Mouse (Mus musculus): Measurements from ENCODE around the gene Psmd9. TPM values are rescaled to one million over a fixed set of nuclear protein-coding genes. Genes with fewer than 3 reads are reported as not detected.

Psmd9 gene
- polyA plus RNA-seq, 1 experiment: 28.4 TPM

DNA sequence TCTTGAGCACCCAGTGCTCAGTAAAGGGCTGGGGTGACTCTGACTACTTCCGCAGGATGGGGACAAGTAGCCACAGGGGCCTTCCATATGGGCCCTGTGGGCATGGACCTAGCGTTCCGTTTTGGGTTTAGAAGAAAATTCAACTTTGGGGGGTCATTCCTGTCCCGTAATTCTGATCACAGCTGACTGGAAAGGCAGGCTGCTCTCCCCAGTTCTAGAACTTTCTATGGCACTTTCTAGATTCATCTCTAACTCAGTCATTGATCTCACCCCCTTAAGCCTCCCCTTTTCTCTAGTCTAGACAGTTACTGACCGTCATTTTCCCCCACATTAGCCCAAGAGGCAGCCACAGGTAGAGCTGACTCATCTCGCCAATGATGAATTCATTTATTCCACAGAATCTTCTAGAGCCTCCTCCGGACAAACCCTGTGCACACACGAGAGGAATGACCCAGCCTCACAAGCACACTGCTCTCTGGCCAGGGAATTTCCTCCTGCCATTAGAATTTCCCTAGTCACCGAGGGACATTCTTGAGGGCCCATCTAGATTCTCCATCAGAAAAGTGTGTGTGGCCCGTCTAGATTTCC, 39.9 kb upstream of the Psmd9 start:
- TF ChIP-seq CTCF (IDR thresholded peaks at IDR 0.05; ENCODE audit: borderline replicate concordance, insufficient read depth, low read depth, low read length) (no peak), POLR2A (IDR thresholded peaks at IDR 0.05; ENCODE audit: borderline replicate concordance, insufficient read depth, low read length) (no peak)
- DNase-seq: no peak
- WGBS: 85% methylated on average over 10 of the region's 10 CpGs
- Histone ChIP-seq H3K27ac (ENCODE audit: insufficient read depth, low read length) (no peak overlapping the region), H3K4me3 (replicated peaks; ENCODE audit: insufficient read depth, low read depth, low read length) (no peak overlapping the region), H3K4me1 (ENCODE audit: control insufficient read depth, insufficient read depth, low read length) (peaks cover 2% of the 10 kb centered on the region; the same call in 1 of the 2 replicates), H3K27me3 (ENCODE audit: control insufficient read depth, insufficient read depth, low read length) (no peaks in the 10 kb centered on the region)

DNA sequence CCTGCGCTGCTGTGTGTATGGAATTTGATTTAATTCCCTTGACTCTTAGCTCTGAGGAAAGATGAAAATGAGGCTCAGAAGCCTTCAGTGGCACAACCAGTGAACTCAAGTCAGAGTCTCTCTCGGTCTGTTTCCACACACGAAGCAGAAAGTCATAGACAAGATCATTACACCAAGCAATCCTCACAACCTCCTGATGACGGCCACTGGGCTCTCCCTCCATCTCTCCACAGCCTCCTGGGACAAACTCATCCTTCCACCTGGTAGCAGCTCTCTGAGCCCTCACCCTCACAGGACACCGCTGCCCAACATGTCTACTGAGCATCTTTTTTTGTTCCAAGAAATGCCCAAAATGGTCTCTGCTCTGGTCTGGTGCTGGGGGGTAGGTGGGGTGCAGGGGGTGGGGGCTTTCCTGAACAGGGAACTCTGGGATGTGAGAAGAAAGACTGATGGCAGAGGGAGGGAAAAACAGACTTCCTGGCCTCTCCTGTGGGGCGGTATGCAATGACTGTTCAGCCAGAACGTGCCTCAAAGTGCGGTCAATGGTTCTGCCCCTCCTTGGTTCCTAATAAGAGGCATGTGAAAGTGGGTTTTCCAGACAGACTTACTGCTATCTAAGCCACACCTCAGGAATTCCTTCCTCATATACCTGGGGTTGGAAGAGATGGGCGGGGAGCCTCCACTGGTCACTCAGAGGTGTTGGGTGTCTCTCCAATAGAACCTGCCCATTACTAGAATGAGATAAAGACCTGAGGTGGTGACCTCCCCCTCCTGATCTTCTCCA, 39.0 kb upstream of the Psmd9 start:
- no peak overlapping the region for H3K4me3 ChIP-seq (replicated peaks; ENCODE audit: insufficient read depth, low read depth, low read length)
- H3K27ac ChIP-seq (ENCODE audit: insufficient read depth, low read length): no peak overlapping the region
- 95% methylated on average over 9 of the region's 9 CpGs for WGBS
- TF ChIP-seq CTCF (IDR thresholded peaks at IDR 0.05; ENCODE audit: borderline replicate concordance, insufficient read depth, low read depth, low read length): no peak
- no peak for TF ChIP-seq POLR2A (IDR thresholded peaks at IDR 0.05; ENCODE audit: borderline replicate concordance, insufficient read depth, low read length)
- peaks cover 8% of the 10 kb centered on the region; the same call in 1 of the 2 replicates for H3K4me1 ChIP-seq (ENCODE audit: control insufficient read depth, insufficient read depth, low read length)
- DNase-seq: no peak
- H3K27me3 ChIP-seq (ENCODE audit: control insufficient read depth, insufficient read depth, low read length): no peaks in the 10 kb centered on the region

DNA sequence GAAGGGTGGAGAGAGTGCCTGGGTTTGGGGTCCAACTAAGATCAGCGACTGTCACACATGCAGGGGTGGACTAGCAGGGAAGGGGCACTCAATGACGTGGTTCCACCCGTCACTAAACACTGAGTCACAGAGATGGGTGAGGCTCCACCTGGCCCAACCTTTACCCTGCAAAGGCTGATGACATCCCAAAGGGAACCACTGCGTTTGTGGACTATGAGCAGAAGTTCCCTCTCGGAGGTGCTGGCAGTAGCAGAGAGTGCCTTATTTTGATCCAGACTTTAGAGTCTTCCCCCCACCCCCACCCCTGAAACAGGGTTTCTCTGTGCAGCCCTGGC, 38.4 kb upstream of the Psmd9 start:
- WGBS: 88% methylated on average over 5 of the region's 5 CpGs
- Histone ChIP-seq H3K27ac (ENCODE audit: insufficient read depth, low read length) (no peak overlapping the region), H3K27me3 (ENCODE audit: control insufficient read depth, insufficient read depth, low read length) (no peaks in the 10 kb centered on the region), H3K4me3 (replicated peaks; ENCODE audit: insufficient read depth, low read depth, low read length) (no peak overlapping the region), H3K4me1 (ENCODE audit: control insufficient read depth, insufficient read depth, low read length) (peaks cover 13% of the 10 kb centered on the region)
- no peak for DNase-seq
- TF ChIP-seq CTCF (IDR thresholded peaks at IDR 0.05; ENCODE audit: borderline replicate concordance, insufficient read depth, low read depth, low read length) (no peak), POLR2A (IDR thresholded peaks at IDR 0.05; ENCODE audit: borderline replicate concordance, insufficient read depth, low read length) (no peak)

DNA sequence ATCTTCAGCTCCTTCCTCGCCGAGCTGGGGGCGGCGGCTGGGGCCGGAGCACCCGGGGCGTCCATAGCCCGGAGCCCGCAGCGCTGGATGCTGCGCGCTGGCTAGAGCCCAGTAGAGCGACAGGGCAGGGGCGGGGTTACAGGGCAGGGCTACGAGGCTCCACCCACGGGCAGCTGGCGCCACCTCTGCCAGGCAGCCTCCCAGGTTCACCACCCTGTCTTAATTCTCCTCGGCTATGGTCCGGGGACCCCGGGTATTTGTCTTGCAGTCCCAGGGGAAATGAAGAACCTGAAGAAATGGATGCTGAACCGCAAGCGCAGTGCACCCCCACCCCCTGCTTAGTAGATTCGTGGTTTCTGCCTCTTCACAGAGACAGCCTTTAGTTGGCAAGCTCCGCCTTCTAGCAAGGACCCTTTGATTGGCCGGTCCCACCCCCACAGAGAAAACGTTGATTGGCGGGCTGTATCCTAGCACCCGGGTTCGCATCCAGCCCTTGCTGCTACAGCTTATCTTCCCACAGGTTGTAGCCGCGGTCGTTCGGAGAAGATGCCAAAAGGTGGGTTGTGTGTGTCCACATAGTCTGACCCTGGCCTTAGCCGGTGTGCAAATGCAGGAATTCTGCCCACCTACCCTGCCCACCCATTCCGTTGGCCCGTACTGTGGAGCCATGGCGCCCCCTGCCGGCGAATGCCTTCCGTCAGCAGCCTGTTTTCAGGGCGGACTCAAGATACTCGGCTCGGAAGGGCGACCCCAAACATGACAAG, 36.7 kb upstream of the Psmd9 start, which contains the start of gene Rhof:
Rhof (minus strand) TSS at position 385 of the 764 bp plus-strand sequence.
- Histone ChIP-seq H3K4me3 (replicated peaks; ENCODE audit: insufficient read depth, low read depth, low read length) (peak within 1 kb of the TSS; percentile 71), H3K27ac (ENCODE audit: insufficient read depth, low read length) (peak within 1 kb of the TSS; percentile 9; the same call in 1 of the 2 replicates), H3K27me3 (ENCODE audit: control insufficient read depth, insufficient read depth, low read length) (no peaks in the 10 kb centered on the region), H3K4me1 (ENCODE audit: control insufficient read depth, insufficient read depth, low read length) (peaks cover 29% of the 10 kb centered on the region)
- WGBS: under 1% methylated on average over 44 of the region's 44 CpGs
- peak; percentile 90 for TF ChIP-seq CTCF (IDR thresholded peaks at IDR 0.05; ENCODE audit: borderline replicate concordance, insufficient read depth, low read depth, low read length)
- peak; percentile 39; the same call in 1 of the 2 replicates for TF ChIP-seq POLR2A (IDR thresholded peaks at IDR 0.05; ENCODE audit: borderline replicate concordance, insufficient read depth, low read length)
- DNase-seq: peak; percentile 81 to 88

DNA sequence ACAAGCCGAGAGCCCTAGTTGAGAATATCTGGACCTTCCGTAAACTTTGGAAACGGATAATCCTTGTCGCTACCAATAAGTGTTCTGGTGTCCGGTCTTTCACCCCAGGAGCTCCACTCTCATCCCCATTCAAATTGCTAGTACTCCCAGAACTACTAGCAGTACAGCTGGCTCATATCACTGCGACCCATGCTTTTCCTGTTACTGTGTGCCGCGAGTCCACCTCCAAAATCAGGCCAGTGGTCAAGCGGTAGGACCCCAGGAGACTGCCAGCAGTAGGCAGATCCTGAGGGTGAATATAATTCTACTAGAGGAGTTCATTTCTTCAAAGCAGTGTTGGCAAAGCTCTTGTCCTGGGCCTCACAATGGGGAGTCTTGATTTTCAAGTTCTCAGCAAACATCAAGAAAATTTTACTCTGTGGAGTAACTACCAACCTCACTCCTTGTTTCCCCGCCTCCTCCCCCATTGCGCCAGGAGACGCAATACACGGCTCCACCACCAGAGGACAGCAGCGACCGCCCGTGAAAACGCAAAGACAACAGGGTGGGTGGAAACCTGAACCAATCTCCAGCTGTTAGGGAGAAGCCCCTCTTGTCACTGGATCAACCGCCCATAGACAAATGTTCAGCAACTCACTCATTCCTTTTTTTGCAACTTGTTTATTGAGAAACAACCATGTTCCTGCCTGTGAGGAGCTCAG, 36.0 kb upstream of the Psmd9 start:
- H3K27ac ChIP-seq (ENCODE audit: insufficient read depth, low read length): no peak overlapping the region
- 9% methylated on average over 18 of the region's 18 CpGs for WGBS
- DNase-seq: peak; percentile 83 to 93
- H3K4me1 ChIP-seq (ENCODE audit: control insufficient read depth, insufficient read depth, low read length): peaks cover 30% of the 10 kb centered on the region
- no peaks in the 10 kb centered on the region for H3K27me3 ChIP-seq (ENCODE audit: control insufficient read depth, insufficient read depth, low read length)
- TF ChIP-seq POLR2A (IDR thresholded peaks at IDR 0.05; ENCODE audit: borderline replicate concordance, insufficient read depth, low read length) (0 out of 2 replicates have a peak, but pooled peaks have one; percentile 9), CTCF (IDR thresholded peaks at IDR 0.05; ENCODE audit: borderline replicate concordance, insufficient read depth, low read depth, low read length) (peak; percentile 95)
- peak overlapping the region; percentile 71 for H3K4me3 ChIP-seq (replicated peaks; ENCODE audit: insufficient read depth, low read depth, low read length)

DNA sequence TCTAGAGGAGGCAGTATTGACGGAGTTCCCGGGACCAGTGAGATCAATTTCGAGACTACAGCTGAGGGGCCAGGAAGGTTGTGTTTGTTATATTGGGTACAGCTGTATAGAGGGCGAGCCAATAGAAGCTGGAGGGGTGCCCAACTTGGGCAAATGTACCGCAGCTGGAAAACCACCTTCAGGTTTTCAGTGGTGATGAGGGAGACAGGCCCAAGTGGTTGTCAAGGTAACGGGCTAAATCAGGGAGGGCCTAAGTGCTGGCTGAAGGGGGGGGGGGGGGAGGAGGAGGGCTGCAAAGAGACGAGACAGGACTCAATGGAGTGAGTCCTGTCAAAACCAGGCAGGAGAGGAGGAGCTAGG, 35.4 kb upstream of the Psmd9 start:
- no peaks in the 10 kb centered on the region for H3K27me3 ChIP-seq (ENCODE audit: control insufficient read depth, insufficient read depth, low read length)
- H3K27ac ChIP-seq (ENCODE audit: insufficient read depth, low read length): no peak overlapping the region
- TF ChIP-seq CTCF (IDR thresholded peaks at IDR 0.05; ENCODE audit: borderline replicate concordance, insufficient read depth, low read depth, low read length): no peak
- no peak for TF ChIP-seq POLR2A (IDR thresholded peaks at IDR 0.05; ENCODE audit: borderline replicate concordance, insufficient read depth, low read length)
- peaks cover 30% of the 10 kb centered on the region for H3K4me1 ChIP-seq (ENCODE audit: control insufficient read depth, insufficient read depth, low read length)
- no peak overlapping the region for H3K4me3 ChIP-seq (replicated peaks; ENCODE audit: insufficient read depth, low read depth, low read length)
- 25% methylated on average over 7 of the region's 7 CpGs for WGBS
- DNase-seq: no peak

DNA sequence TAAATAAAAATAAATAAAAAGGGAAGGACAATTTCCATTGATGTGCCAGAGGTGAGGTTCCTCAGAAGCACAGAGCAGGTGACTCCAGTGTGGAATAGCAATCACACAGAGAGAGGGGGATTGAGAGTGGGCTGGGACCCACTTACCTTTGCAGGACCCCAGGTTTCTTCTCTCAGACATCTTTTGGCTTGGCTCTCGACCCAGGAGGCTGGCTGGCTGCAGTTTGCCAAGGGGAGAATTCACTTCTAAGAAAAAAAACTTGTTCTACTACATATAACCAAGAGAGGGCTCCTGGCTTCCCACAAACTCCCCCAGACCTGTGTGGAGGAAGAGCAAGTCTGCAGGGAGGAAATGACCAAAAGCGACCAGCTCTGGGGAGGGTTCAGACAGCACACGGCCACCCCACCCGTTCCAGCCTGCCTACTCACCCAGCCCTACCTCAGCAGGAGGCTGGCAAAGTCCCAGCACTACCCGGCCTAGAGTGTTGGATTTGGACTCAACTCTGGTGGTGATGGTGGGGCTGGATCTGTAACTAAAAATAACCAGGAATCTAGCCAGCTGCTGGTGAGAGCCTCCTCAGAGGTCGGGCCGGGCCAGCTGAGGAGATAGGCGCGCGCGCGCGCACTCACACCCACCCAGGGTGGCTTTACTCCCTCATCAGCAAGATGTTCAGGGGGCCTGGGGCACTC, 34.9 kb upstream of the Psmd9 start:
- peak overlapping the region; percentile 16; the same call in 1 of the 2 replicates for H3K27ac ChIP-seq (ENCODE audit: insufficient read depth, low read length)
- H3K27me3 ChIP-seq (ENCODE audit: control insufficient read depth, insufficient read depth, low read length): no peaks in the 10 kb centered on the region
- WGBS: 10% methylated on average over 13 of the region's 13 CpGs
- DNase-seq: peak; percentile 75 to 76
- TF ChIP-seq CTCF (IDR thresholded peaks at IDR 0.05; ENCODE audit: borderline replicate concordance, insufficient read depth, low read depth, low read length) (no peak), POLR2A (IDR thresholded peaks at IDR 0.05; ENCODE audit: borderline replicate concordance, insufficient read depth, low read length) (no peak)
- no peak overlapping the region for H3K4me3 ChIP-seq (replicated peaks; ENCODE audit: insufficient read depth, low read depth, low read length)
- H3K4me1 ChIP-seq (ENCODE audit: control insufficient read depth, insufficient read depth, low read length): peaks cover 30% of the 10 kb centered on the region

All from cerebellum, adult 2 months (tissue).